Mouse (Mus musculus) mammary gland, adult 2 months (tissue): ENCODE results near the gene Zfp958. TPM values are rescaled to one million over a fixed set of nuclear protein-coding genes. Genes with fewer than 3 reads are reported as not detected.

Experiments used
- polyA plus RNA-seq: library from polyadenylated mRNA; depleted of rRNA; stranded (reverse); fragments of >200 nt; gene quantifications from 2 replicates; pipeline ENCODE4 v1.2.3, GENCODE M21; 2012; ENCODE audit warnings: low replicate concordance; rRNA removed

Zfp958 gene
- 0.49 and 0.88 TPM in 2 replicates for polyA plus RNA-seq

DNA sequence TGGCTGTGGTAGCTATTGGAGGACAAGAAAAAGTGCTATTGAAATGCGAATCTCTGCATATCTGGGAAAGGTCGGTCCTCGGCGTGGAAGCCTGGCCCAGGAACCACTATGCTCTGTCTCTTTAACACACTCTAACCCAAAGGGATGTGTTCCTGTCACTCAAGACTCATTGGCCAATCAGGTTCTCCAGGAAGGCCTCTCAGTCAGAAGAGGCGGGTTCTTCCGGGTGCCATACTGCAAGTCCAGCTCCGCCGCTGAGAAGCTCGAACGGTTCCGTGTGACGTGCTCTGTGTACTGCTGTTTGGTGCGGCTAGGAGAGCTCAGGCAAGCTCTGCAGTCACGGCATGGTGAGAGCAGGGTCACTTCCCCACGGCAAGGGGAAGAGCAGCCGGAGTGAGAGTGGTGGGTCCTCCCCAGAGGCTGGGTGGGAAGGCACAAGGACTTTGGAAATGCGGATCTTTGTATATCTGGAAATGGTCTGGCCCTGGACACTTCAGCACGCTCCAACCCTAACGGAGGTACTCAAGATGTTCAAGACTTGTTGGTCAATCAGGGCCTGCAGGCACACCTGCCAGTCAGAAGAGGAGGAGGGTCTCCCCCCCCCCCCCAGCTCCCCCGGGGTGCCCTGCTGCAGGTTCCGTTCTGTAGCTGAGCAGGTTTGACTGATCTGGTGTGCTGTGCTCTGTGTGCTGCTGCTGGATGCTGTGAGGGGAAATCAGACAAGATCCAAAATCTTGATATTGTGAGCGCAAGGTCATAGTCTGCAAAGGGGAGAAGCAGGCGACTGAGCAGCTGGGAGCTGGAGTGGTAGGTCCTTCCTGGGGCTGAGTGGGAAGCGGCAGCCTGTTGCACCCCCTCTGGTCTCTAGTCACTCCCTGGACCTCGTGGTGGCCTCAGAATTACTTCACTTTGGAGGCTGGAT, at the start of gene Zfp958:
Gene Zfp958 (plus strand): TSS at position 236 of the 922 bp plus-strand sequence.

Other genes starting within 250 kb of the Zfp958 start
- gene Cers4, start 120.1 kb upstream of the Zfp958 start, polyA plus RNA-seq, result 30.8 and 65.2 TPM in 2 replicates
- 0.11 and 1.1 TPM in 2 replicates for gene Shcbp1, start 166.4 kb downstream of the Zfp958 start, polyA plus RNA-seq